Mouse (Mus musculus) liver, postnatal 0 days (tissue): ENCODE data around the gene Mrm3. TPM values are rescaled to one million over a fixed set of nuclear protein-coding genes. Genes with fewer than 3 reads are reported as not detected.
A peak's percentile ranks its signal among the peaks of the same experiment; 100 is the strongest.

Experiments used
- ATAC-seq: fragments of 200-750 bp; cut with Nextera tagmentation; 2 replicates; pipeline ENCODE4 v1.8.0; 2017; ENCODE audit warnings: mild to moderate bottlenecking, moderate library complexity
- DNase-seq: peaks from one replicate; pipeline ENCODE4 v3.0.0-alpha.2; 2016
- H3K27ac ChIP-seq: fragments of 300-500 bp; sonication (generic); 2 replicates; pipeline ENCODE4 v1.5.1; 2014; ENCODE audit warnings: antibody characterized with exemption, moderate library complexity, mild to moderate bottlenecking, low read depth
- H3K27me3 ChIP-seq: fragments of 300-500 bp; sonication (generic); 2 replicates; pipeline ENCODE4 v1.6.1; 2014; ENCODE audit warnings: low read length, control low read depth, mixed read lengths; ENCODE audit not compliant: insufficient read depth
- H3K36me3 ChIP-seq: fragments of 300-500 bp; sonication (generic); replicated peaks from 2 replicates; pipeline ENCODE4 v1.6.1; 2014; ENCODE audit warnings: mild to moderate bottlenecking, control low read depth, low read length, moderate library complexity, mixed read lengths; ENCODE audit not compliant: insufficient read depth
- H3K4me1 ChIP-seq: fragments of 300-500 bp; sonication (generic); 2 replicates; pipeline ENCODE4 v1.6.1; 2014; ENCODE audit warnings: antibody characterized with exemption, mild to moderate bottlenecking, control low read depth; ENCODE audit not compliant: insufficient read depth
- H3K4me2 ChIP-seq: fragments of 300-500 bp; sonication (generic); 2 replicates; pipeline ENCODE4 v1.6.1; 2014; ENCODE audit warnings: low read depth, mild to moderate bottlenecking, low read length, moderate library complexity, mixed read lengths
- H3K4me3 ChIP-seq: fragments of 300-500 bp; sonication (generic); 2 replicates; pipeline ENCODE4 v1.5.1; 2014; ENCODE audit warnings: low read depth, low read length
- H3K9ac ChIP-seq: fragments of 300-500 bp; sonication (generic); replicated peaks from 2 replicates; pipeline ENCODE4 v1.6.1; 2014; ENCODE audit warnings: mild to moderate bottlenecking, moderate library complexity
- H3K9me3 ChIP-seq: fragments of 300-500 bp; sonication (generic); 2 replicates; pipeline ENCODE4 v1.6.1; 2016; ENCODE audit warnings: mild to moderate bottlenecking, control low read depth, low read length, mixed read lengths
- CTCF ChIP-seq: sonication (generic); IDR thresholded peaks from 2 replicates; pipeline ENCODE4 v1.5.1; 2016; ENCODE audit warnings: antibody characterized with exemption, low read depth
- EP300 ChIP-seq: IDR thresholded peaks from 2 replicates; pipeline ENCODE4 v1.6.1; 2016; ENCODE audit warnings: antibody characterized with exemption, low read depth, mild to moderate bottlenecking
- WGBS: fragments of 180-500 bp; shearing (Covaris S2); extraction: QIAGEN DNeasy Blood & Tissue Kit; methylation state at CpG from one replicate; pipeline ENCODE4 v1.1.7; 2014; ENCODE audit not compliant: insufficient replicate concordance; 5-methylcytosine and 5-hydroxymethylcytosine counted together
- polyA plus RNA-seq: library from polyadenylated mRNA; unstranded; fragments of >200 nt; fragmentation: Nextera tagmentation; extraction: Ambion mirVana; gene quantifications from 2 replicates; pipeline ENCODE4 v1.2.1, GENCODE M21; 2015

Mrm3 gene
- polyA plus RNA-seq, 1 experiment from 2014 or later: 14.8 TPM

DNA sequence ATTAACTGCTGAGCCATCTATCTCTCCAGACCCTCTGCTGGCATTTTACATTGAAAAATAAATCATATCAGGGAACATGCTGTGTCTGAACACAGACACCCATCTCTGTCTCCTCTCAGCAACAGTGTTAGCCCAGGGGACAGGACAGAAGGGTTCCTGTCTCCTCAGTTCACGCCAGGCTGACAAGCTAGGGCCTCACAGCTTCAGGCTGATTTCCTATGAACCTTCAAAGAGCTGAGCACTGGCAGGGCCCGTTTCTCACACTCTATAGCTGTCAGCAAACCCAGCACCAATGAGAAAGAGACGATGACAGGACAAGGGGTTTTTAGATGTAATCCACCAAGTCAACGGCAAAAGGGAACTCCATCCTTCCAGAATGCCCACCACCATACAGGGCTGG is 48.4 kb downstream of the Mrm3 start:
- H3K27me3 ChIP-seq: no peaks in the 10 kb centered on the region
- H3K9ac ChIP-seq: no peak overlapping the region
- TF ChIP-seq EP300 (no peak), CTCF (no peak)
- peak overlapping the region; percentile 40 for H3K27ac ChIP-seq
- no peak overlapping the region for H3K4me2 ChIP-seq
- no peak for DNase-seq
- no peaks in the 10 kb centered on the region for H3K9me3 ChIP-seq
- WGBS: 71% methylated on average over 4 of the region's 4 CpGs
- no peak for ATAC-seq
- H3K4me1 ChIP-seq: peaks cover 4% of the 10 kb centered on the region; the same call in 1 of the 2 replicates
- no peak overlapping the region for H3K4me3 ChIP-seq
- H3K36me3 ChIP-seq: no peaks in the 10 kb centered on the region

DNA sequence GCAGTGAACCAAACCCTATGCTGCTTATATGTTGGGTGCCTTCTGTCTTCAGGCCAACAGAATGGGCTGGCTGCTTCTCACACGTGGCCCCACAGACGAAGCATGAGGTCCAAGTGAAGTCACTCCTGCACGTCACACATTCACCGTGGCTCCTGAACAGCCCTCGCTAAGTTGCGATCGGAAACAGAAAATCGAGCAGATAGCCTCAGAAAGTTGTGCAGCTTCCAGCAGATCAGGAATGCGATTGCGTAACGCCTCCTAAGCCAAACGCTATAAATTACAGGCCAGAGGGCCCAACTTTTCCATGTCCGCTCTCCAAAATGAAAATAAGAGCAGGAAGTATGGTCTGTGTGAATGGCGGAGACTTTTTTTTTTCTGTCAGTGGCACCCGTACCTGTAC is 48.9 kb downstream of the Mrm3 start:
- H3K9me3 ChIP-seq: no peaks in the 10 kb centered on the region
- no peaks in the 10 kb centered on the region for H3K27me3 ChIP-seq
- no peak overlapping the region for H3K4me3 ChIP-seq
- H3K4me1 ChIP-seq: peaks cover 4% of the 10 kb centered on the region; the same call in 1 of the 2 replicates
- no peak overlapping the region for H3K9ac ChIP-seq
- no peak for DNase-seq
- H3K36me3 ChIP-seq: no peaks in the 10 kb centered on the region
- 47% methylated on average over 15 of the region's 15 CpGs for WGBS
- no peak for ATAC-seq
- H3K4me2 ChIP-seq: no peak overlapping the region
- H3K27ac ChIP-seq: peak overlapping the region; percentile 40
- no peak for TF ChIP-seq CTCF
- TF ChIP-seq EP300: no peak

DNA sequence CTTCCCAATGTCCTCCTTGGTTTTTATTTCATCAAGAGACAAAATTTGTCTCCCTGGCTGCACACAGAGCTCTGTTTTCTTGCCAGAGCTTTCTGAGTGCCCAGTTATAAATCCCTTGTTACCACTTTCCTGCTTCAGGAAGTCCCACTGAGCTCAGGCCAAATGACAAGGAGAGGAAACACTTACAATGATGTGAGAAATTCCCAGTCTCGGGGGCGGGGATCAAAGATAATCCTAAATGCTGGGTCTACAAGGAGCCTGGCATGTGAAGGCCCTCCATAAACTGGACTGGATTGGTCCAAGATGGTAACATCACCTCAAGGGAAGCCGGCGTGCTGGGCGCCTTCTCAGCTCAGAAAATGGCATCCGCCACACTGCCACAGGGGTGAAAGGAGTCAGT is 49.3 kb downstream of the Mrm3 start:
- H3K9me3 ChIP-seq: no peaks in the 10 kb centered on the region
- no peaks in the 10 kb centered on the region for H3K27me3 ChIP-seq
- 81% methylated on average over 6 of the region's 6 CpGs for WGBS
- ATAC-seq (no peak), DNase-seq (no peak)
- H3K36me3 ChIP-seq: no peaks in the 10 kb centered on the region
- no peak overlapping the region for H3K4me3 ChIP-seq
- H3K9ac ChIP-seq: no peak overlapping the region
- H3K27ac ChIP-seq: peak overlapping the region; percentile 40
- TF ChIP-seq EP300: no peak
- no peak overlapping the region for H3K4me2 ChIP-seq
- H3K4me1 ChIP-seq: peaks cover 2% of the 10 kb centered on the region; the same call in 1 of the 2 replicates

DNA sequence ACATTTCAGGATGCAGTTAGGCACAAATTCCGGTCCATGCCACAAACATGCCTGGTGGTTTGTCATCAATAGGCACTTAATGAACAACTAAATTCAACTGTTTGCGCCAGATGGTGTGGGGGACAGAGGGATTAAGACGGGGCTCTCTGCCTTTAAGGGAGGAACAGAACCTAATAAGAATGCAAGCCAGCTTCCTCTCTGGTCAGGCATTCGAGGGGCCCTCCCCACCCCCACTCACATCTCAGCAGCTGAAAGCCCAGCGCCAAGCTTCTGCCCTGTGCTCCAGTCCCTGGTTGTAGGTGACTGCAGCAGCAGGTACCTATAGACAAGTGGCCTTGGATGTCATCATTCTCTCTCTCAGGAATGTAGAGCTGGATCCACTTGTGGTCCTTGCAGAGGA is 50.6 kb downstream of the Mrm3 start:
- Histone ChIP-seq H3K36me3 (no peaks in the 10 kb centered on the region), H3K4me1 (no peaks in the 10 kb centered on the region), H3K4me2 (no peak overlapping the region), H3K27me3 (no peaks in the 10 kb centered on the region), H3K27ac (no peak overlapping the region), H3K4me3 (no peak overlapping the region), H3K9me3 (no peaks in the 10 kb centered on the region), H3K9ac (no peak overlapping the region)
- 65% methylated on average over 5 of the region's 5 CpGs for WGBS
- ATAC-seq (no peak), DNase-seq (no peak)
- TF ChIP-seq CTCF (no peak), EP300 (no peak)

DNA sequence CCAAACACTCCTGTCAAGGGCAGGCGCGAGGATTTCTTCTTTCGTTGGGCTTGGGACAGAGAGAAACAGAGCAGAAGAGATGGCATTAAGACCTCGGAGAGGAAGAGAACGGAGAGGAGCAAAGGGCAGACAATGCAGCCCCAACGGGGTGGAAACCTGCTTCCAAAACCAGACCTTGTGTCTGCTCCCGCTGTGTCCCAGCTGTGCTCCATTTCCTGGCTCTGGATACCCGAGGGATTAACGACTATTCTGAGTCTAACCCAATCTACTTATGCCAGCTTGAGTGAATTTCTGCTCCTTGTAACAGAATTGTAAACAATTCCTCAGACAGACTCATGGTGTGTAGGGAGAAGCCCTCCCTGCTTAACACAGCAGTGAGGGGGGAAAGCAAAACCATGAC is 51.3 kb downstream of the Mrm3 start:
- Histone ChIP-seq H3K36me3 (no peaks in the 10 kb centered on the region), H3K27ac (no peak overlapping the region), H3K4me1 (no peaks in the 10 kb centered on the region), H3K4me2 (no peak overlapping the region), H3K4me3 (no peak overlapping the region), H3K27me3 (no peaks in the 10 kb centered on the region), H3K9me3 (no peaks in the 10 kb centered on the region), H3K9ac (no peak overlapping the region)
- TF ChIP-seq CTCF: no peak
- TF ChIP-seq EP300: no peak
- WGBS: 49% methylated on average over 9 of the region's 9 CpGs
- DNase-seq (no peak), ATAC-seq (no peak)

DNA sequence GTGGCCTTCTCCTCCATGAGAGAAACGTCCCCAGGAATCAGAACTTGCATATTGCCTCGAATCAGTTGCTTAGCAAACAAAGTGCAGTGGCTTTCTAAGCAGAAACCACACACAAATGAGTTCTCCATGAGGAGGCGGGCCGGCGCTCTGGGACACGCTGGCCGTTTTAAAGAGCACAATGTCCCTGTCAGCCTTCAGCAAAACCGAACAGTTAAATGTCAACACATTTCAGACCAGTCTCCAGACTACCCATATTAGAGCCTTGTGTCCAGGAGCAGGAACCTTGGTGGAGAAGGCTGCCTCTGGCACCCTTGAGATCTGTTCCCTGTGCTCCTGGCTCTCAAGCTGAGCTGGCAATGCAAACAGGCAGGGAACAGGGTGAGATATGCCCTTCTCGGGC is 53.7 kb downstream of the Mrm3 start:
- H3K4me1 ChIP-seq: no peaks in the 10 kb centered on the region
- no peaks in the 10 kb centered on the region for H3K36me3 ChIP-seq
- H3K4me2 ChIP-seq: no peak overlapping the region
- H3K27me3 ChIP-seq: no peaks in the 10 kb centered on the region
- DNase-seq: no peak
- no peak overlapping the region for H3K9ac ChIP-seq
- TF ChIP-seq CTCF (no peak), EP300 (no peak)
- WGBS: 66% methylated on average over 9 of the region's 9 CpGs
- no peak overlapping the region for H3K27ac ChIP-seq
- H3K9me3 ChIP-seq: no peaks in the 10 kb centered on the region
- no peak for ATAC-seq
- H3K4me3 ChIP-seq: no peak overlapping the region

DNA sequence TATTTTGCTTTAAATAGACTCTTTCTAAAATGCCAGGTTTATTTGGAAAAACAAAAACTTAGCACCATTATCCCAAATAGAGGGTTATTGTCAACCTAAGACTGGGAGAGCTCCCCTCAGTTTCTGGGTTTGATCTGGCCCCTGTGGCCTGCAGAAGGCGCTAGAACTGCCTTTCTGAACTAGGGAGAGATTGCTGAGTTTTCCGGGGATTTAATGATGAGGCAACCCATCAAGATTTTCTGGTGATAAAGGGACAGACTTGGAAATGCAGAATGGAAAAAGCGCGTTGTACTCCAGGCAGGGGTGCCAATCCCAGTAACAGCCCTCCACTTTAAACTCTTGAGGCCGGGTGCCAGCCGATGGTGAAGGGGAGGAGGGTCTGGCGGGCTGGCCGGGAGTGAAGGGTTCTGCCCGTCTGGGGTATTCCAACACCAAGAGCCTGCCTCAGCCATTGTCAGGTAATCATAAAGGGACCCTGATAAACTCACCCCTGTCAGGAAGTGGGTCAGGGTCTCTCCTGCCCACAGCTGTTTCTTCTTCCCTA is 55.0 kb downstream of the Mrm3 start:
- H3K27me3 ChIP-seq: no peaks in the 10 kb centered on the region
- TF ChIP-seq CTCF (no peak), EP300 (no peak)
- 68% methylated on average over 9 of the region's 9 CpGs for WGBS
- H3K9ac ChIP-seq: no peak overlapping the region
- H3K36me3 ChIP-seq: no peaks in the 10 kb centered on the region
- ATAC-seq (no peak), DNase-seq (no peak)
- no peak overlapping the region for H3K27ac ChIP-seq
- H3K4me2 ChIP-seq: no peak overlapping the region
- no peak overlapping the region for H3K4me3 ChIP-seq
- no peaks in the 10 kb centered on the region for H3K9me3 ChIP-seq
- H3K4me1 ChIP-seq: no peaks in the 10 kb centered on the region

Other genes starting within 250 kb of the Mrm3 start
- not detected in 2 replicates for gene 1700016K19Rik, start 243.8 kb upstream of the Mrm3 start, polyA plus RNA-seq
- 7.8 and 7.9 TPM in 2 replicates for gene Rflnb, start 215.9 kb upstream of the Mrm3 start, polyA plus RNA-seq
- gene Vps53, start 64.1 kb upstream of the Mrm3 start, polyA plus RNA-seq: 15.4 and 16.2 TPM in 2 replicates
- gene Fam57a, start 64.0 kb upstream of the Mrm3 start, polyA plus RNA-seq: 2.3 and 2.5 TPM in 2 replicates
- gene Dbil5, start 26.1 kb upstream of the Mrm3 start, polyA plus RNA-seq: 0.73 and 0.86 TPM in 2 replicates
- 6.8 and 9.5 TPM in 2 replicates for gene Gemin4, start 26.1 kb upstream of the Mrm3 start, polyA plus RNA-seq
- gene Glod4, start within 50 bp of the Mrm3 start, polyA plus RNA-seq: 41.8 and 43.6 TPM in 2 replicates
- 2.5 and 2.6 TPM in 2 replicates for gene Nxn, start 155.4 kb downstream of the Mrm3 start, polyA plus RNA-seq
- 35.0 and 38.4 TPM in 2 replicates for gene Timm22, start 163.2 kb downstream of the Mrm3 start, polyA plus RNA-seq